Mouse (Mus musculus): ENCODE data around the gene Snx14.
"Not testable (repeated sequence)": the region's sequence is repeated elsewhere in the genome, so short reads cannot be mapped to it uniquely, and the experiment has no call there.

The Snx14 gene

DNA sequence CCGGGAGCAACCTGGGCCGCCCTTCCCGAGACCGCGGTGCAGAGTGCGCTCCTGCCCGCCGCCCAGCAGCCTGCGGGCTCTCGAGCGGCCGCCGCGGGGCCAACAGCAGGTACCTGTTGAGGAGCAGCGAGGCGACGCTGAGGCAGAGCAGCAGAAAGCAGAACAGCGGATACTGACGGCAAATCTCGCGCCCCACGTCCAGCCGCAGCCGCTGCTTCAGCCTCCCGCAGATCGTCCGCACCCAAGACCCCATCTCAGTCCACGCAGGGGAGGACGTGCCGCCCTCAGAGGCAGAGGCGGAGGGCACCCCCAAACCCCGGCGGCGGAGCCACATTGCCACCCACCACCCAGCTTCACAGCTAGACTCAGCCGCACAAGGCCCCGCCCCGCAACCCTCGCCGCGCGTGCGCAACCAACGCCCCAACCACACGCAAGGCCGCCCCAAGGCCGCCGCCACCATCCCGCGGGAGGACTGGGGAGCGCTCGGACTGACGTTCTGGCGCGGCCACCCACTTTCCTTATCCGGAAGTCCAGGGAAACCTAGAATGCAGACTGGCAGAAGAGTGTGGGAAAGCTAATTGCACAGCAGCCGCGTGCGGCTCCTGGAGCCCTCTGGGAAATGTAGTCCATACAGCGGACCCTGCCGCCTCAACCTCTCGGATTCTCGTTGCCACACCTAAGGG, at the start of gene Snx14:
TSS of gene Snx14 (minus strand) at position 404 of the 683 bp plus-strand sequence.
- peak; percentile 91 for DNase-seq (ENCODE audit: low spot score in 2 of 2)

DNA sequence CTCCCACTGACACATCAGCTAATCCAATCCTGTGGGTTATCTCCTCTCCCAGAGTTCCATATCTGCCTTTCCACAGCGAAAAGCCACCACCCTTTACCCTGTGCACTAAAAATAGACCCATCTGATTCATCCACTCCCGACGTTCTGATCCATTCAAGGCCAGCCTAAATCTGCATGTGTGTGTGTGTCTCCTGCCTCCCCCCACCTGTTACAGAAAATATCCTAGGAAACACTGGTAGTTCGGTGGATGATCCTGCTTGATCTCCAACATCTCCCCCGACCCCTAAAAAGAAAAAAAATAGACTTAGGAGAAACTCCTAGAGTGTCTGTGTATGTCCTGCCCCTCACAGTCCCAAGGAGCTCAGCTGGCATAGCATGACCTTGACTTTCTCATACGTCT, 45.8 kb upstream of the Snx14 start:
- DNase-seq (ENCODE audit: low spot score in 2 of 2), result no peak

DNA sequence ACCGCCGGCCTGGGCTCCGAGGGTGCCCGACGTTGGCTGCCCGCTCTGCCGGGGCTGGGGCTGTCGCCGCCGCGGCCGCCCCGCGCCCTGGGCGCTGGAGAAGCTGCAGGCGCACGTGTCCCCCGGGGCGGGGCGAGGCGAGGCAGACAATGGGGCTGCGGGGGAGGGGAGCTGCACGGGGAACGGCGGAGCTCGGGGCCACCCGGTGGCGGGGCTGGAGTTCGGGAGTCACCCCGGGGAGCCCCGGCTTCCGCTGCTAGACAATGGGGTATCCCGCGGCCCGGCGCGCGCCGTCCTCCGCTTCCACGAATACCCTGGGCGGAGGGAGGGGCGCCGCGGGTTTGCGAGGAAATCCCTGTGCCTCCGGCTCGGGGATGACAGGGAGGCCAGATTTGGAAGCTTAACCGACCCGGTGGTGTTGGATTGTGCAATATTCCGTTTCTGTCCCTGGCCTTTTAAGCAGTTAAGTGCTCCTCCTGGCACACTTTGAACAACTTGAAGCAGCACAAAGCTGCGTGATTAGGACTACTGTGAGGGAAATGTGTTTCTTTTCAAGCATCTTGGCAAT, 44.2 kb upstream of the Snx14 start:
- DNase-seq (ENCODE audit: low spot score in 2 of 2), result peak in 1 of 2 experiments; percentile 79

DNA sequence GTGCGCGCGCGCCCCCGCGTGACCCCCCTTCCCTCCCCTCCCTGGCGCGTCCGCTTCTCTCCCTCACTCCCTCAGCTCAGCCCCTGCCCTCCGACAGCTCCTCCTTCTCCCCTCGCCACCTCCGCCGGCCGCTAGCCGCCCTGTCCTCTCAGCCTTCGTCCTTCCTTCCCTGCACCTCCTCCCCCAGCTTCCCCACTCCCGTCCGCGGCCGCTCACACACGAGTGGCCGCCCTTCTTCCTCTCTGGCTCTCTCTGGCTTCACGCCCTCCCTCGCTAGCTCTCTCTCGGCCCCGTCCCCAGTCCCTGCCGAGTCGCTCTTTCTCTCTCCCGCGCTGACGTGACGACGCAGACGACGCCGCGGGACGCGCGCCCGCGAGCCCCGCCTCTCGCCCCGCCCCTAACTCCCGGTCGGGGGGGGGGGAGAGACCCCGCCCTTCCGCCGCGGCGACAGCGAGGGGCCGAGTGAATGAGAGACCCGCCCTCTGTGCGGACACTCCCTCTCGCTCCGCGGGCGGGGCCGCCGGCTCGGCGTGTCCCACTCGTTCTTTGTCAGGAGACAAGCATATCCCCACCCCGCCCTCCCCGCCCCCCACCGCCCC, 43.6 kb upstream of the Snx14 start, which contains the start of gene Syncrip:
TSS of gene Syncrip (minus strand) at position 345 of the 599 bp plus-strand sequence.
- DNase-seq (ENCODE audit: low spot score in 2 of 2), result peak; percentile 88 to 91

DNA sequence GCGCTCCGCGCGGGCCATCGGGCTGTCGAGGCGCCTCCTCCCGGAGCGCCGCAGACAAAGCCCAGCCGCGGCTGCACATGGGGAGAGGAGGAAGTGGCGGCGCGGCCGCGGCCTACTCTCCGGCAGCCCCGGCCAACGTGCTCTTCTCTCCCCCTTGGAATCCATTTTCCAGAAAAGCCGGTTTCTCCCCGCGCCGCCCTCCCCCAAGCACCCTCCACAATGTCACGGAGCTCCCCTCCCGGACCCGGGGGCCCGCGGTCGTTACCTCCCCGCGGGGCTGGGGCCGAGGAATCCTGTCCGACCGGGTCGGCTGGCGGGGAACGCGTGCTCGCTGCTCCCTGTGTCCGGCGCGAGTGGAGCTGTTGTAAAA, 43.0 kb upstream of the Snx14 start:
- peak in 1 of 2 experiments; percentile 39 for DNase-seq (ENCODE audit: low spot score in 2 of 2)

DNA sequence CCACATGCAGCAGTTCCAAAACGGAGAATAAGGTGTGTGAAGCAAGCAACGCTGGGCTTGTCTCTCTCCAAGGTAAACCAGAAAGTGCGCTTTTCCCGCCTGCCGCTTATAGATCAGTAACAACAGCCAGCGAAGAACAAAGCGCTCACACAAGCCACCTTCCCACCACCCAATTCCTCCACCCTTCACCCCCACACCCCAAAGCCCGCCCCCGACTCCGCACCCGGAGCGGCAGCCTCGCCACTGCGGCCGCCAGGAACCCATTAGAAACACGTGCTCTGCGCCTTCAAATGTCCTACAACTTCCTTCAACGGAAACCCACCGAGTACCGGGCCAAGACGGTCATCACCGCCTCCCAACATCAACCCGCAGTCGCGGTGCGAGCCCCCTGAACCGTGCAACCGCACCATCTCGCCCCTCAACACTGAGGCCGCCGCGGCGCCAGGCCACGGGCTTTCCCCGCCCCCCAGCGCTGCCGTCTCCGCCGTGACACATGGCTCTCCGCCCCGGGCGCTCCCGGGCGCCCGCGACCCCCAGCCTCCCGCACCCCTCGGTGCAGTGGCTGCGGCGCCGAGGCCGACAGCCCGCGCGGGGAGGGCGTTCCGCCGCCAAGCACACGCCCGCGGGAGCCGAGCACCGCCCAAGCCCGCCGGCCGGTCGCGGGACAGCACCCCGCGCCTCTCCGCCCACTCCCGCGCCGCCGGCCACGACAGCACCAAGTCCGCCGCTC, 42.5 kb upstream of the Snx14 start:
- DNase-seq (ENCODE audit: low spot score in 2 of 2), result peak; percentile 41 to 45

DNA sequence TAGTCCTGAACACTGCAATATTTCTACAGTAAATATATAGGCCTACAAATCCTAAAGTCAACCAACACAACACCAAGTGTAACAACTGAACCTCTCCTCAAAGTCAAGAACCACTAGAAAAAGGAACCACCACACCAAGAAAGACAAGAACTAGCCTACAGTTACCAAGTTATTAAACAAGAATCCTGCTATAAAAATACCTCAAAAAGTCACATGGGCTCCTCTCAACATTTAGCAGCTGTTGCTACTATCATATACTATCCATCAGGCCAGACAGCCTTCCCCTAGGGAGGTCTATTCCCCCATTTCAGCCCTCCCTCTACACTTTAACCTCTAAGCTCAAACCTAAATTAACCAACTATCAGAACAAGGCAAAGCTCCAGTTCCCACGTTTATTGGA, 41.4 kb upstream of the Snx14 start:
- no peak for DNase-seq (ENCODE audit: low spot score in 2 of 2)

DNA sequence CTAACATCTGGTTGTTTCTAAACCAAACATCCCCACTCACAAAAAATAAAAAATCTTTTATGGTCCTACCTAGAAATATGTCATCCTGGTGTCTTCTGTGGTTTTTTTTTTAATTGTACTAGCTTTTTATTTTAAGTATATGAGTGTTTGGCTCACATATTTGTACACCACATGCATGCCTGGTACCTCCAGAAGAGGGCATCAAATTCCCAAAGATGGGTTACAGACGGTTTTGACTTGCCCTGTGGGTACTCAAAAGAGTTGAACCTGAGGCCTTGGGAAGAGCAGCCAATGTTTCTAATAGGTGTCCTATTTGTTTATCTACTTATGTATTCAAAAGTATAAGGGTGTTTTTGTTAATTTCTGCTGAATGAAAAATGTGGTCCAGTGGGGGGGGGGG, 37.4 kb upstream of the Snx14 start:
- no peak for DNase-seq (ENCODE audit: low spot score in 2 of 2)

DNA sequence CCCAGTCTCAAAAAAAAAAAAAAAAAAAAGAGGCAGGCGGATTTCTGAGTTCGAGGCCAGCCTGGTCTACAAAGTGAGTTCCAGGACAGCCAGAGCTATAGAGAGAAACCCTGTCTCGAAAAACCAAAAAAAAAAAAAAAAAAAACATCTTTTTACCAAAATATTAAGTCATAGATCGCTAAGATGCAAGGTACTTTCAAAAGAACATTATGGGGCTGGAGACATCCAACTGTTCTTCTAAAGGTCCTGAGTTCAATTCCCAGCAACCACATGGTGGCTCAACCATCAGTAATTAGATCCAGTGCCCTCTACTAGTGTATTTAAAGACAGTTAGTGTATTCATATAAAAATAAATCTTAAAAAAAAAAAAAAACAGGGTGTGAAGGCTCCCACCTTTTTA, 22.3 kb upstream of the Snx14 start:
- DNase-seq (ENCODE audit: low spot score in 2 of 2), result not testable (repeated sequence)

DNA sequence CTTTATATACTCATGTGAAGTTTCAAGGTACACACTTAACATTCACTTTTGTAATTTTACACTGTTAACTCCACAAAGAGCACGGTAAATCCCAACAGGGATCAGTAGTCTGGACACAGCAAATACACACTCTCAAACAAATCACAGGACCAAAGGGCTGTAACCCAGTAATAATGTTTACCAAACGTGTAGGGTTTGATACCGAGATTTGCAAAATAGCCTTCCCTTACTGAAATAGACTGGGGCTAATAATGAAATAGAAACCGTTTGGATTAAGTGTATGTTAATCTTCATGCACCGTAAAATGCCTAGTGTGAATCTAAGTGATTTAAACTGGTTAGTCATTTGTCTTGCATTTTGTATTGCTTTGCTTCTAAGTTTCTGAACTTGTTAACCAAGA, 1.2 kb upstream of the Snx14 start:
- no peak for DNase-seq (ENCODE audit: low spot score in 2 of 2)

DNA sequence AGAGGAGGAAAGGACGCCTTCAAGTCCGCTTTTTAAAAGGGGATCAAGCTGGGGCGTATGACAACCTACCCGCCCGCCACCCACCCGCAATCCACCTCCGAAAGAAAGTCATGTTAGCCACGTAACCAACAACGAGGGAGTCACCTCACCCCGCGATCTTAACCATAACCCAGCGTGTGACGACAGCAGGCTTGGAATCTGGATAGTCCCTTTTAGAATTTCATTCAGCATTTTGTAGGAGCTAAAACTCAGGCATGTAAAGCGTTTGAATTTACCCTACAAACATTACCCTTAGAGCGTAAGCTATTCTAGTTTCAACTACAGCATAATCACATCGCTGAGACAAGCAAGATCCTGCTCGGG, 461 bp upstream of the Snx14 start:
- DNase-seq (ENCODE audit: low spot score in 2 of 2), result no peak

DNA sequence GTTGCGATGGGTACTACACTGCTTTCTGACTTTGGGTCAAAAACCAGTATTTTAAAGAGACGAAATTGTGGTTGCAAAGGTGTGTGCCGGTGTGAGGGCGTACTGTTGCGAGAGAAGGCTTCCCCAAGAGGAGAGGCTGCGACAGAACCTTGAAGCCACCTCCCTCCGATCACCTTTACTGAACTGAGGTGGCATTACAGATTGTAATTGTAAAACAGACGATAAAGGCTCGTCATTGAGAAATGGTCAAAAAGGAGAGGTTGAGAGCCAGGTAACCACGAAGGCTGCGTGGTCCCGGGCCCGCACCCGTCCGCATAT, 562 bp downstream of the Snx14 start:
- DNase-seq (ENCODE audit: low spot score in 2 of 2), result no peak

DNA sequence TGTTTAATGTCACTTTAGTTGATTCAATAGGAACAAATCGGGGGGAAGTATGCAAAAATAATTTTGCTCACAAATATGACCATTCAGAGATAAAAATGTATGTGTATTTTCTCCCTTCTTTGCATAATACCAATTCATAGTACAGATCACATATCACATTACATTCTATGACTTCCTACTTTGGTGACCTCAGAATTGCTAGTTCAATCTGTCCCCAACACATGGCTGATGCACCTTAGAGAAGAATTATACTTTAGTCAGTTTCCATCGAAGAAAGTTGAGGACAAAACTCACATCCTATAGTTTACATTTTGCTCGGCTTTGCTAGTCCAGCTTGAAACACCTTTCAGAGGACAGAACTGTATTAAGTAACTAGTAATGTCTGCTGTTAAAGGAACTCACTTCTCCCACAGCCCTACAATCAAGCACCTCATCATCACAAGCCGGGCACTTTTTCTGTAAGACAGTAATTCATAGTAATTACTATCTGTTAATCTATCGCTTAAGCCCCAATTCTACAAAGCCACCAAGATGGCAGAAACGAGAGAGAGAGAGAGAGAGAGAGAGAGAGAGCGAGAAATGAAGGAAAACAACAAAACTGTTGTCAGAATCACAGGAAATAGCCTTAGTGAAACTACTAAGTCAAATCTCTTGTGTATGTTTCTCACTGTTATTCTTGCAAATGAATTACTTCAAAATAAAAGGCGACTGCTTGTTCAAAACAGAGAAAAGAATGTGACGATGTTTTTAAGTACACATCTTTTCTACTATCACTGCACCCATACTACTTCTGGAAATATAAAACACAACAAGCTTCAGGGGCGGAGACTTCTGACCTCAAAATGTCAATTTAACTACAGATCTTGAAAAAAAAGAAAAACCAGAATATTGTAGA, 1.2 kb downstream of the Snx14 start:
- DNase-seq (ENCODE audit: low spot score in 2 of 2), result no peak

DNA sequence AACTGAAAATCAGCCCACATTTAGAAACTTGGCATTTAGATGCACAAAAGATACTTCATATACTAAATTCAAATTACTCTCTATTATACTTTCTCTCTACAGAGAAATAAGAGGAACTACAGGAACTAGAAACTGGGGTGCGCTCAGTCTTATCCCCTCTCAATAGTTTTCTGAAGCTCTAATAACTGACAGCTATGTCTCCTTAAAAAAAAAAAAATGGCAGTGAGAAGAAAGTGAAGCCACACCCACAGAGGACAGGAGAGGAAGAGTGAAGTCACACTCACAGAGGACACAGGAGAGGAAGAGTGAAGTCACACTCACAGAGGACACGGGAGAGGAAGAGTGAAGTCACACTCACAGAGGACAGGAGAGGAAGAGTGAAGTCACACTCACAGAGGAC, 14.4 kb downstream of the Snx14 start:
- no peak for DNase-seq (ENCODE audit: low spot score in 2 of 2)

DNA sequence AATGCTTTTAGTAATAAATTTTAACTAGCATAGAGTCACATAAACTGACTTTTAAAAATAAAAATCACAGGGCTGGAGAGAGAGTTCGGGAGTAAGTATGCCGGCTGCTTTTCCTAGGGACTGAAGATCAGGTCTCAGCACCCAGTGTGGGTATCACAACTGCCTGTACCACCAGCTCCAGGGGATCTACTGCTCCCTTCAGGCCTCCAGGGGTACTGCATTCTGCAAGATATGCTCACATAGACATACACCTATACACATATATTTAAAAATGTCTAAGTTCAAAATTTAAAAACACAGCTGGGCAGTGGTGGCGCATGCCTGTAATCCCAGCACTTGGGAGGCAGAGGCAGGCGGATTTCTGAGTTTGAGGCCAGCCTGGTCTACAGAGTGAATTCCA, 16.3 kb downstream of the Snx14 start:
- no peak for DNase-seq (ENCODE audit: low spot score in 2 of 2)

DNA sequence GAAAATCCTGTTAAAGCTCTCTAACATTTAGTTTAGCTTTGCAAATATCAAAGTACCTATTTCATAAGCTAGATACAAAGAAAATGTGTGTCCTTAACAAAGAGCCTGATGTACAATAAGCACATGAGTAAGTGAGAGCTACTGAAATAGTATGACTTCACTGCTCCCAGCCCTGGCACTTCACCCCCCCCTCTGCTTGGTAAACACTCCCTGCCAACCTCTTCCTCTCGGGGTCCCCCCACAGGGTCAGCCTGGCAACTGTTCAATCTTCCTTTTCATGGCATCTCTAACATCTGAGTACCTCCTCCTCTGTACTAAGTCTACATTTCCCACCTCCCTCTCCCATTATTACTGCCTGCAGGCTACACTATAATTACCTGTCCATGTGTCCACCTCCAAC, 22.0 kb downstream of the Snx14 start:
- no peak for DNase-seq (ENCODE audit: low spot score in 2 of 2)

DNA sequence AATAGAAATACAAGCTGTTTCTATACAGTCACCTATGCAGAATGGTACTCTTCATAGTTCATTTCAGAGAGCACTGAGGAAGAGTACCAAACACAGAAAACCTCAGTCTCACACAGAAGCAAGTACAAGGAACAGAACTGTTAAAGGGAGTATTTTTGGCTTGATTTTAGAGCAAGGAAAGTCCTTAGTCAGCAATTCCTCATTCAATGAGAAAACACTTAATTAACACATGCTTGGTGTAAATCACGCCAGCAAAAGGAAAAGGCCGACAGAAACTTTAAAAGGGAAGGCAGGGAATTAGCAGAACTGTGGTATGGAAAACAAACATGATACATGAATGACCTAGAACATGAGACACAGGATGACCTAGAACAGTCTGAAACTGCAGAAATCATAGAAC, 28.8 kb downstream of the Snx14 start:
- DNase-seq (ENCODE audit: low spot score in 2 of 2), result no peak

DNA sequence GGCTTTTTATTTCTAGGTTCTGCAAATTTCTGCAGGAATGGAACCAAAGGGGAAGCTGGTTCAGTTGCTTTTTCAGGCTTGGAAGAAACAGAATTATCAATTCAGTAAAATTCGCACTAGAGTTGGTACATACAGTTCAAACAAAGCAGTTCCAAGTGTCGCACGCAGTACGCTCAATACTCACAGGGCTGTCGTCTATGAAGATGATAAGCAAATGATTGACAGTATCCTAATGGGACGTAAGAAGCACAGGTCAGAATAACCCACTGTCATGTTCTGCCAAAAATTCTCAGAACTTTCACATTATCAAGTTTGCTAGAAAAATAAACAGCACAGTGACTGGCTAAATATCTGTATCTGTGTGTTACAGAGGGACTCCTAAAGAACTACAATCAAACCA, 34.2 kb downstream of the Snx14 start:
- no peak for DNase-seq (ENCODE audit: low spot score in 2 of 2)

DNA sequence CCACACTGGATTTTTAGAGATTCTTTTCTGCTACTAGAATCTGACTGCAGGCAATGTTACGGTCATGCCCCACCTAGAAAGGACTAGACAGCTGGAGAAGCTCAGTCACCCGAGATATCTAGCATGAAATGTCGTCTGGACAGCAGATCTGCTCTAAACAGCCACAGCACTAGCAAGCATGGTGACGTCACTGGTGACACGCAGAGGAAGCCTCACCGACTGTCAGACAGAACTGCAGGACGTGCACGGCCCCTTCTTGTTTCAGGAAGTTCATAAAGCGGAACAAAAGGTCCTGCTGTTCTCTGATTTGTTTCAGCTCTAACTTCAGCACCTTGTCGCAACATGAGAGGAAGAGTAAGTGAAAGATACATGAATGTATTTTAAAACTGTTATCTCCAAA, 34.7 kb downstream of the Snx14 start:
- DNase-seq (ENCODE audit: low spot score in 2 of 2), result peak; percentile 81

DNA sequence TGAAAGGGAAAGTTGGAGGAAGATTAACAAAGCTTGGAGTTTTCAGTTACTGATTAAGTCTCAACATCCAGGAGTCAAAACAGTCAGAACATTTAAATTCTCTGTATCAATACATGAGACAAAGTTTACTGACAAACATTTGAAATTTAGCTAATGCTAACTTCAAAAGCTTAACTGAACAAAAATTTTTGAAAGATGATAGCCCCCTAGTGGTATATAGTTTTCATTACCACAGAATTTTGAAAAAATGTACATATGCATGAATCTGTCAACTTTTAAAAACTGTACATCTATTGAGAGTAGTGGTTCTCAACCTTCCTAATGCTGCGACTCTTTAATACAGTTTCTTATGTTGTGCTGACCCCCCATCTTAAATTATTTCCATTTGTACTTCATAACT, 40.3 kb downstream of the Snx14 start:
- DNase-seq (ENCODE audit: low spot score in 2 of 2), result no peak

DNA sequence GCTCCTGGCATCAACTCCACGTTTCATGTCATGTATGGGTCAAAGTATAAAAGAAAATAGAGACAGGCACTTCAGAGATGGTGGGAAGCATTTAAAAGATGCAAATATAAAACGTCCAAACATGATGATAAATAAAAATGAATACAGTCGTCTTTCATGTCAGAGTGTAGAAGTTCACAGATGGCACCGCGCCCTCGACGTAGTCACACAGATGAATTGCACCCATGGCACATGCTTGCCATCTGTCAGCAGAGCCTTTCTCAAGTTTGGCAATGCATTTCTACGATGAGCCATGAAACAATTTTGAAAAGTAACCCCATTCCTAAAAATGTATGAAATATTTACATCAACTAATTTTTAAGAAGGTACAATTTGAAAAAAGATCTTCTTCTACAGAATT, 43.9 kb downstream of the Snx14 start:
- no peak for DNase-seq (ENCODE audit: low spot score in 2 of 2)

DNA sequence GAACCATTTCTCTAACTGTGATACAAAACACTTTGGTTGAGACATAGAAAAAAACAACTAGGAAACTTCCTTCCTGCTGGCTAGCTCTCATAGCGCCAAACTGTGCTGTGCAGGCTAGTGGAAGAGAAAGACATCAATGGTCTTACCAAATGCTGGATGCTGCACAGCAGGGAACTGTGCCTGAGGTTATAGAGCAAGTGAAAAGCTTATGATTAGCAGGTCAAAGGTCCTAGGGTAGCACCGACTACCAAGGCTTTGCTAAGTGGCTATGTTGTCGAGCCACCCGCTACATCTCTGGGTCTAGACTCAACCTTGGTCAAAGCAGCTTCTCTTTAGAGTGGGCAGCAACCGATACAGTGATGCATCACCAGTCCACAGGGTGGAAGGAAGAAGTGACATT, 49.9 kb downstream of the Snx14 start:
- no peak for DNase-seq (ENCODE audit: low spot score in 2 of 2)

All from spleen, postnatal 36 days (tissue).